In the genomic region with DNA sequence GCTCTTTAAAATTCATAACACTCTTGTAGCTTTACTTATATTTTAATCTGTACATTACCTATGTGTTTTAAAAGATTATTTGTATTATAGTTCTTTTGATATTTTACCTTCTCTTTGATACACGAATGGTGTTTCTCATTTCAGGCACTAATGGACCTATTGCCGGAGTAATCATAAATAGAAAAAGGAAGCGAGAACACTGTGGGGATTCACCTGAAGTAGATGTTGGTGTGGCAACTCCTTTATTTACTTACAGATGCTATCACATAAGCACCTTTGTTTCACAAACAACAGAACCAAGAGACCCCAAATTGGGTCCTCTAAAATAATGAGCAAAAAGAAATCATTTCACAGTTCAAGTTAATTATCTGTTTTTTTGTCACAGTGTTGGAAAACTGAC, we compare ENCODE assay signal across 31 mouse cellular contexts.
"Had no signal": no experiment of that assay in that cellular context is flagged by ENCODE, and none has a peak within 500 bp of the region (broad histone marks: within the 10 kb centered on the region; RNA-seq: fewer than 3 reads in every experiment).

No protein-coding gene starts in this region.

- H3K4me1 ChIP-seq: limb, embryonic 10.5 days; limb, embryonic 12.5 days; limb, embryonic 13.5 days; limb, embryonic 15.5 days; liver, embryonic 12.5 days; liver, embryonic 13.5 days; liver, embryonic 15.5 days; lung, embryonic 15.5 days; megakaryocyte, embryonic 14.5 days; midbrain, embryonic 10.5 days; midbrain, embryonic 12.5 days; midbrain, embryonic 13.5 days; midbrain, embryonic 15.5 days had no signal

- DNase-seq: left cerebral cortex, postnatal 4 days; liver; liver, embryonic 13.5 days; liver, postnatal 0 days; lung, adult 18-20 months; lung, adult 2 months; lung, embryonic 14.5 days; lung, postnatal 10 days; lung, postnatal 14 days; lung, postnatal 36 days; lung, postnatal 4 days; midbrain, embryonic 14.5 days had no signal

- H3K4me3 ChIP-seq: limb, embryonic 10.5 days; limb, embryonic 12.5 days; limb, embryonic 13.5 days; limb, embryonic 15.5 days; liver, embryonic 12.5 days; liver, embryonic 13.5 days; liver, embryonic 15.5 days; lung, embryonic 15.5 days; megakaryocyte, embryonic 14.5 days; midbrain, embryonic 10.5 days; midbrain, embryonic 12.5 days; midbrain, embryonic 13.5 days; midbrain, embryonic 15.5 days; myocyte had no signal

- H3K9ac ChIP-seq: limb, embryonic 12.5 days; limb, embryonic 13.5 days; limb, embryonic 15.5 days; liver, embryonic 12.5 days; liver, embryonic 13.5 days; liver, embryonic 14.5 days; liver, embryonic 15.5 days; liver, postnatal 0 days; lung, embryonic 14.5 days; lung, embryonic 15.5 days; midbrain, embryonic 12.5 days; midbrain, embryonic 13.5 days; midbrain, embryonic 15.5 days had no signal

- H3K36me3 ChIP-seq: limb, embryonic 10.5 days; limb, embryonic 12.5 days; limb, embryonic 13.5 days; limb, embryonic 15.5 days; liver, embryonic 12.5 days; liver, embryonic 13.5 days; liver, embryonic 15.5 days; lung, embryonic 15.5 days; midbrain, embryonic 10.5 days; midbrain, embryonic 12.5 days; midbrain, embryonic 13.5 days; midbrain, embryonic 15.5 days had no signal

- H3K9me3 ChIP-seq: limb, embryonic 10.5 days; limb, embryonic 12.5 days; limb, embryonic 13.5 days; limb, embryonic 15.5 days; liver, embryonic 12.5 days; liver, embryonic 13.5 days; liver, embryonic 15.5 days; lung, embryonic 15.5 days; midbrain, embryonic 10.5 days; midbrain, embryonic 12.5 days; midbrain, embryonic 13.5 days; midbrain, embryonic 15.5 days had no signal

- H3K27ac ChIP-seq: limb, embryonic 10.5 days; limb, embryonic 12.5 days; limb, embryonic 13.5 days; limb, embryonic 15.5 days; liver, embryonic 12.5 days; liver, embryonic 13.5 days; liver, embryonic 14.5 days; liver, embryonic 15.5 days; lung, embryonic 15.5 days; macrophage; midbrain, embryonic 10.5 days; midbrain, embryonic 12.5 days; midbrain, embryonic 13.5 days; midbrain, embryonic 15.5 days had no signal

- ATAC-seq: liver, embryonic 12.5 days; liver, postnatal 0 days; lung, postnatal 0 days; midbrain, embryonic 13.5 days; midbrain, embryonic 15.5 days; midbrain, embryonic 16.5 days had no signal

- H3K27me3 ChIP-seq: limb, embryonic 12.5 days; limb, embryonic 13.5 days; limb, embryonic 15.5 days; liver, embryonic 12.5 days; liver, embryonic 13.5 days; liver, embryonic 15.5 days; lung, embryonic 15.5 days; megakaryocyte, embryonic 14.5 days; midbrain, embryonic 12.5 days; midbrain, embryonic 13.5 days; midbrain, embryonic 15.5 days had no signal

- H3K4me2 ChIP-seq: limb, embryonic 12.5 days; limb, embryonic 13.5 days; limb, embryonic 15.5 days; liver, embryonic 11.5 days; liver, embryonic 12.5 days; liver, embryonic 13.5 days; liver, embryonic 15.5 days; lung, embryonic 14.5 days; lung, embryonic 15.5 days; midbrain, embryonic 11.5 days; midbrain, embryonic 12.5 days; midbrain, embryonic 13.5 days; midbrain, embryonic 15.5 days had no signal
